Mouse (Mus musculus) gastrocnemius, adult 2 months (tissue): ENCODE data around the gene Ryr2. TPM values are rescaled to one million over a fixed set of nuclear protein-coding genes. Genes with fewer than 3 reads are reported as not detected.
"Not testable (repeated sequence)": the region's sequence is repeated elsewhere in the genome, so short reads cannot be mapped to it uniquely, and the experiment has no call there.

ENCODE experiments used
- DNase-seq: peaks from one replicate; pipeline ENCODE4 v3.0.0; 2022
- H3K27ac ChIP-seq: fragments of 200-600 bp; 2 replicates; pipeline ENCODE4 v1.8.1; 2022; ENCODE audit warnings: mild to moderate bottlenecking
- H3K4me3 ChIP-seq: fragments of 200-600 bp; 2 replicates; pipeline ENCODE4 v1.8.1; 2022; ENCODE audit warnings: mild to moderate bottlenecking, moderate library complexity
- CTCF ChIP-seq: fragments of 200-600 bp; IDR thresholded peaks from 2 replicates; pipeline ENCODE4 v1.8.1; 2022; ENCODE audit warnings: antibody characterized with exemption, mild to moderate bottlenecking, moderate library complexity
- intact Hi-C: fragments of 180-260 bp; cut with DNase I; formaldehyde crosslinking; loops from one replicate; pipeline ENCODE4 v1.15.1; 2025
- total RNA-seq, 2 experiments: library from RNA; stranded (reverse); gene quantifications; 2 replicates each; pipeline ENCODE4 v1.2.3; 2021

Gene Ryr2
- total RNA-seq, 2 experiments from 2014 or later, result 0.18 to 0.20 TPM

- intact Hi-C loops, result no loop called here
- TF ChIP-seq CTCF, result no peak
- Histone ChIP-seq H3K4me3 (no peak overlapping the region), H3K27ac (no peak overlapping the region)
- DNase-seq, result no peak
Measured at GRCm38 (mm10) chr13:11701721-11702120, 405.0 kb downstream of the Ryr2 start.

- TF ChIP-seq CTCF, result no peak
- intact Hi-C loops, result no loop called here
- Histone ChIP-seq H3K4me3 (no peak overlapping the region), H3K27ac (no peak overlapping the region)
- no peak for DNase-seq
Measured at GRCm38 (mm10) chr13:11696496-11696895, 410.2 kb downstream of the Ryr2 start.

- no peak for TF ChIP-seq CTCF
- intact Hi-C loops, result no loop called here
- no peak overlapping the region for H3K27ac ChIP-seq
- no peak overlapping the region for H3K4me3 ChIP-seq
- no peak for DNase-seq
Measured at GRCm38 (mm10) chr13:11681802-11682201, 424.9 kb downstream of the Ryr2 start.

GRCm38 (mm10) chr13:11662815-11663214 lies 443.9 kb downstream of the Ryr2 start:
- no peak overlapping the region for H3K27ac ChIP-seq
- DNase-seq, result no peak
- no peak overlapping the region for H3K4me3 ChIP-seq
- TF ChIP-seq CTCF, result no peak
- intact Hi-C loops, result no loop called here

GRCm38 (mm10) chr13:11644846-11645245 lies 461.9 kb downstream of the Ryr2 start:
- no peak for TF ChIP-seq CTCF
- intact Hi-C loops, result no loop called here
- no peak overlapping the region for H3K27ac ChIP-seq
- H3K4me3 ChIP-seq, result no peak overlapping the region
- no peak for DNase-seq

GRCm38 (mm10) chr13:11636383-11636782 lies 470.4 kb downstream of the Ryr2 start:
- no peak for TF ChIP-seq CTCF
- intact Hi-C loops, result no loop called here
- no peak overlapping the region for H3K27ac ChIP-seq
- DNase-seq, result no peak
- H3K4me3 ChIP-seq, result no peak overlapping the region

- Histone ChIP-seq H3K4me3 (no peak overlapping the region), H3K27ac (no peak overlapping the region)
- intact Hi-C loops, result no loop called here
- no peak for DNase-seq
- no peak for TF ChIP-seq CTCF
Measured at GRCm38 (mm10) chr13:11624513-11624912, 482.2 kb downstream of the Ryr2 start.

- intact Hi-C loops, result no loop called here
- H3K4me3 ChIP-seq, result no peak overlapping the region
- no peak overlapping the region for H3K27ac ChIP-seq
- no peak for TF ChIP-seq CTCF
- DNase-seq, result no peak
Measured at GRCm38 (mm10) chr13:11595431-11595830, 511.3 kb downstream of the Ryr2 start.

- intact Hi-C loops, result no loop called here
- no peak overlapping the region for H3K27ac ChIP-seq
- no peak for TF ChIP-seq CTCF
- DNase-seq, result no peak
- H3K4me3 ChIP-seq, result no peak overlapping the region
Measured at GRCm38 (mm10) chr13:11585283-11585682, 521.5 kb downstream of the Ryr2 start.

- H3K4me3 ChIP-seq, result no peak overlapping the region
- no peak for DNase-seq
- no peak overlapping the region for H3K27ac ChIP-seq
- TF ChIP-seq CTCF, result no peak
- intact Hi-C loops, result no loop called here
Measured at GRCm38 (mm10) chr13:11572552-11572951, 534.2 kb downstream of the Ryr2 start.

- intact Hi-C loops, result no loop called here
- Histone ChIP-seq H3K27ac (no peak overlapping the region), H3K4me3 (no peak overlapping the region)
- no peak for TF ChIP-seq CTCF
- no peak for DNase-seq
Measured at GRCm38 (mm10) chr13:11567376-11567775, 539.4 kb downstream of the Ryr2 start.

GRCm38 (mm10) chr13:11566486-11566885 lies 540.3 kb downstream of the Ryr2 start:
- no peak for DNase-seq
- no peak overlapping the region for H3K4me3 ChIP-seq
- TF ChIP-seq CTCF, result no peak
- intact Hi-C loops, result no loop called here
- H3K27ac ChIP-seq, result no peak overlapping the region

GRCm38 (mm10) chr13:11563224-11564024 lies 543.3 kb downstream of the Ryr2 start:
- H3K27ac ChIP-seq, result no peak overlapping the region
- intact Hi-C loops, result loop anchor here (5.0 kb wide), 1 partner anchor 1681 kb away; no protein-coding TSS in a partner anchor
- peak; percentile 53 for TF ChIP-seq CTCF

GRCm38 (mm10) chr13:11549644-11550043 lies 557.1 kb downstream of the Ryr2 start:
- Histone ChIP-seq H3K27ac (no peak overlapping the region), H3K4me3 (no peak overlapping the region)
- intact Hi-C loops, result no loop called here
- DNase-seq, result no peak
- TF ChIP-seq CTCF, result no peak

More at GRCm38 (mm10) chr13:11563224-11564024, 543.3 kb downstream of the Ryr2 start:
- no peak overlapping the region for H3K4me3 ChIP-seq
- DNase-seq, result peak; percentile 48

- intact Hi-C loops, DNase-seq, H3K27ac ChIP-seq, H3K4me3 ChIP-seq: not testable (repeated sequence)
Measured at GRCm38 (mm10) chr13:11549136-11549535, 557.6 kb downstream of the Ryr2 start.
